Mouse (Mus musculus) spleen, adult 2 months (tissue): ENCODE data around the gene Cacna2d2. TPM values are rescaled to one million over a fixed set of nuclear protein-coding genes. Genes with fewer than 3 reads are reported as not detected.

Experiments
- DNase-seq, 2 experiments: peaks; one replicate each; pipeline versions ENCODE4 v3.0.0 to v3.0.0-alpha.2; 2012 to 2021; ENCODE audit warnings: low spot score in 2 of 2, low read depth in 1 of 2
- H3K27ac ChIP-seq: fragments of 200-500 bp; 2 replicates; pipeline ENCODE4 v1.5.1; 2012; ENCODE audit warnings: low read length, inconsistent platforms; ENCODE audit not compliant: insufficient read depth
- H3K27me3 ChIP-seq: fragments of 200-500 bp; 2 replicates; pipeline ENCODE4 v1.6.1; 2012; ENCODE audit warnings: mild to moderate bottlenecking, moderate library complexity, low read length, inconsistent platforms; ENCODE audit not compliant: control insufficient read depth, insufficient read depth
- H3K36me3 ChIP-seq: fragments of 200-500 bp; 2 replicates; pipeline ENCODE4 v1.6.1; 2012; ENCODE audit warnings: mild to moderate bottlenecking, low read length, inconsistent platforms; ENCODE audit not compliant: control insufficient read depth, insufficient read depth
- H3K4me1 ChIP-seq: fragments of 200-500 bp; 2 replicates; pipeline ENCODE4 v1.6.1; 2011; ENCODE audit warnings: inconsistent platforms; ENCODE audit not compliant: control insufficient read depth, insufficient read depth, insufficient read length
- H3K4me3 ChIP-seq: fragments of 200-500 bp; 2 replicates; pipeline ENCODE4 v1.5.1; 2011; ENCODE audit warnings: mild to moderate bottlenecking, inconsistent platforms; ENCODE audit not compliant: insufficient read depth, insufficient read length; ENCODE audit errors: extremely low read depth
- CTCF ChIP-seq: fragments of 200-500 bp; IDR thresholded peaks from 2 replicates; pipeline ENCODE4 v1.5.1; 2011; ENCODE audit warnings: mild to moderate bottlenecking, inconsistent platforms; ENCODE audit not compliant: insufficient read depth, insufficient read length, insufficient replicate concordance; ENCODE audit errors: extremely low read depth
- POLR2A ChIP-seq: fragments of 200-500 bp; IDR thresholded peaks from 2 replicates; pipeline ENCODE4 v1.6.1; 2011; ENCODE audit warnings: low read depth, low read length, inconsistent platforms
- WGBS: fragments of 180-500 bp; shearing (Covaris S2); methylation state at CpG from one replicate; pipeline ENCODE4 v1.1.7; 2018; 5-methylcytosine and 5-hydroxymethylcytosine counted together
- polyA plus RNA-seq: library from polyadenylated mRNA; depleted of rRNA; stranded (reverse); fragments of >200 nt; gene quantifications from 2 replicates; pipeline ENCODE4 v1.2.3, GENCODE M21; 2012

Gene Cacna2d2
- polyA plus RNA-seq, 1 experiment, result 1.6 TPM

GRCm38 (mm10) chr9:107508266-107508665 is 108.9 kb downstream of the Cacna2d2 start:
- Histone ChIP-seq H3K4me3 (no peak overlapping the region), H3K36me3 (no peaks in the 10 kb centered on the region), H3K27ac (no peak overlapping the region), H3K27me3 (no peaks in the 10 kb centered on the region), H3K4me1 (no peaks in the 10 kb centered on the region)
- TF ChIP-seq POLR2A, result no peak
- no peak for TF ChIP-seq CTCF
- 67% methylated on average over 10 of the region's 10 CpGs for WGBS
- no peak for DNase-seq

GRCm38 (mm10) chr9:107510384-107511100 is 111.1 kb downstream of the Cacna2d2 start:
- Histone ChIP-seq H3K36me3 (no peaks in the 10 kb centered on the region), H3K4me1 (no peaks in the 10 kb centered on the region), H3K4me3 (no peak overlapping the region), H3K27me3 (no peaks in the 10 kb centered on the region), H3K27ac (no peak overlapping the region)
- no peak for DNase-seq
- TF ChIP-seq CTCF, result no peak
- no peak for TF ChIP-seq POLR2A
- WGBS, result 85% methylated on average over 14 of the region's 14 CpGs

GRCm38 (mm10) chr9:107511436-107511835 is 112.0 kb downstream of the Cacna2d2 start:
- no peaks in the 10 kb centered on the region for H3K27me3 ChIP-seq
- TF ChIP-seq POLR2A, result no peak
- TF ChIP-seq CTCF, result no peak
- no peak overlapping the region for H3K4me3 ChIP-seq
- no peaks in the 10 kb centered on the region for H3K4me1 ChIP-seq
- 75% methylated on average over 8 of the region's 8 CpGs for WGBS
- no peak for DNase-seq
- H3K27ac ChIP-seq, result no peak overlapping the region
- no peaks in the 10 kb centered on the region for H3K36me3 ChIP-seq

DNA sequence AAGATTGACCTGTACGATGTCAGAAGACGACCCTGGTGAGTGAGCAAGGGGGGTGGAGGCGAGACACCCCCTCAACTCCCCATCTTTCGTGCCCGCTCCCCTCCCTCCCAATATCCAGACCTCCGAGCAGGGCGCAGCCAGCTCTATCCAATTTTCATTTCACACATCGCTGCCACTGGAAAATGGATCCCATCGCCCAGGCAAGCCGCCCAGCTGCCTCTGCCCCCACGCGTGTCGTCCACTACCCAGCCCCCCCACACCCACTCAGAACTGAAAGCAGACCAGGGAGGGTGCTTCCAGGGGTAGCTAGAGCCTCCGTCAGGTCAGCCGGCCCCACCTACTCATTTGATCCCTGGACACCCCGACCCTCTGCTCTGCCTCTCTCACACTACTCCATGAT is 112.9 kb downstream of the Cacna2d2 start:
- WGBS, result 84% methylated on average over 16 of the region's 16 CpGs
- TF ChIP-seq POLR2A (no peak), CTCF (no peak)
- Histone ChIP-seq H3K27me3 (no peaks in the 10 kb centered on the region), H3K4me1 (no peaks in the 10 kb centered on the region), H3K4me3 (no peak overlapping the region), H3K36me3 (no peaks in the 10 kb centered on the region), H3K27ac (no peak overlapping the region)
- no peak for DNase-seq

DNA sequence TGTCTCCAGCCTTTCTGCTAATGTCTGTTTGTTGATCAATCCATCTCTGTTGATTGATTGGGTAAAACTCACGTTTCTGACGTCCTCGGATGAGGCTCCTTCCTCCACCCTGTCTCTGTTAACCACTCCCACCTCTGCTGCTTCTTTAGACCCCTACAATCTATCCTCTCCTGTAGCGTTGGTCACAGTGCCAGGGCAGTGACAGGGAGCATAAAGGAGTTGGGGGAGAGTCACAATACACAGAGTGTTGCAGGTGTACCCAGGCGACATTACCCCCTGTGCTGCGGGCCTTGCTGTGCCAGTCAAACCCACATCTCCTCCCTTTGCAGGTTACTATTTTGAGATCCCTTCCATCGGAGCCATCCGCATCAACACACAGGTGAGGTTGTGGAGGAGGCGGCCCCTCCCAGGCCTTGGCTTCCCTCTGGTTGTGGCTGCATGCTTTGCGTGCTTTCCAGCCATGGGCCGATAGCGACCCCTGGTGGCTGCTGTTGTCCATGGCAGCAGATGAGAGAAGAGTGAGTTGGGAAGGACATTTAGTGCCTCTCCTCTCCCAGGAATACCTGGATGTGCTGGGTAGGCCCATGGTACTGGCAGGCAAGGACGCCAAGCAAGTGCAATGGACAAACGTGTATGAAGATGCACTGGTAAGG is 115.0 kb downstream of the Cacna2d2 start:
- no peak for TF ChIP-seq POLR2A
- peak; percentile 98 for TF ChIP-seq CTCF
- DNase-seq, result peak; percentile 18 to 62
- H3K36me3 ChIP-seq, result no peaks in the 10 kb centered on the region
- H3K4me1 ChIP-seq, result no peaks in the 10 kb centered on the region
- no peaks in the 10 kb centered on the region for H3K27me3 ChIP-seq
- H3K27ac ChIP-seq, result no peak overlapping the region
- no peak overlapping the region for H3K4me3 ChIP-seq
- WGBS, result 31% methylated on average over 14 of the region's 14 CpGs

GRCm38 (mm10) chr9:107520331-107520730 is 120.9 kb downstream of the Cacna2d2 start:
- no peak for TF ChIP-seq CTCF
- no peak for TF ChIP-seq POLR2A
- Histone ChIP-seq H3K4me1 (peaks cover 2% of the 10 kb centered on the region; the same call in 1 of the 2 replicates), H3K27ac (no peak overlapping the region), H3K36me3 (no peaks in the 10 kb centered on the region), H3K27me3 (no peaks in the 10 kb centered on the region), H3K4me3 (no peak overlapping the region)
- 87% methylated on average over 6 of the region's 6 CpGs for WGBS
- DNase-seq, result no peak

DNA sequence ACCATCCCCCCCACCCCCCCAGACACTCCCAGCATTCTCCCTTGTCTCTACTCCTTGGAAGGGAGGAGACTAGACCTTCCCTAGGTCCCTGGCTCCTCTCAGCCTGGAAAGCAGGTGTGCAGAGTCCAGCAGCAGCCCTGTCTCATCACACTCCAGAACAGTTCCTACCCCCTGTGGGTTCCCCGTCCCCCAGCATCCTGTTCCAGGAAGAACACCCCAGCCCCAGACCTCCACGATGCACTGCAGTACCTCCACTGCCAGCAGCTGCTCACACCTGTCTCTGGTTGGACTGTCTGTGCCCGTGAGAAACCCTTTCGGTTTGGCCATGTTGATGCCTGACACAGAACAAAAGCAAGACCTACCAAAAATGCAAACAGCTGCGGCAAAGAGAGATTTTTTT is 121.8 kb downstream of the Cacna2d2 start:
- 19% methylated on average over 5 of the region's 5 CpGs for WGBS
- Histone ChIP-seq H3K27me3 (no peaks in the 10 kb centered on the region), H3K27ac (no peak overlapping the region), H3K36me3 (no peaks in the 10 kb centered on the region), H3K4me1 (peaks cover 2% of the 10 kb centered on the region; the same call in 1 of the 2 replicates), H3K4me3 (no peak overlapping the region)
- no peak for TF ChIP-seq POLR2A
- no peak for TF ChIP-seq CTCF
- DNase-seq, result no peak
